Mouse (Mus musculus): ENCODE results near the gene Tbc1d5. TPM values are rescaled to one million over a fixed set of nuclear protein-coding genes. Genes with fewer than 3 reads are reported as not detected.
A peak's percentile ranks its signal among the peaks of the same experiment; 100 is the strongest.

Tbc1d5 gene
- polyA plus RNA-seq, 1 experiment from 2014 or later: 8.6 TPM

DNA sequence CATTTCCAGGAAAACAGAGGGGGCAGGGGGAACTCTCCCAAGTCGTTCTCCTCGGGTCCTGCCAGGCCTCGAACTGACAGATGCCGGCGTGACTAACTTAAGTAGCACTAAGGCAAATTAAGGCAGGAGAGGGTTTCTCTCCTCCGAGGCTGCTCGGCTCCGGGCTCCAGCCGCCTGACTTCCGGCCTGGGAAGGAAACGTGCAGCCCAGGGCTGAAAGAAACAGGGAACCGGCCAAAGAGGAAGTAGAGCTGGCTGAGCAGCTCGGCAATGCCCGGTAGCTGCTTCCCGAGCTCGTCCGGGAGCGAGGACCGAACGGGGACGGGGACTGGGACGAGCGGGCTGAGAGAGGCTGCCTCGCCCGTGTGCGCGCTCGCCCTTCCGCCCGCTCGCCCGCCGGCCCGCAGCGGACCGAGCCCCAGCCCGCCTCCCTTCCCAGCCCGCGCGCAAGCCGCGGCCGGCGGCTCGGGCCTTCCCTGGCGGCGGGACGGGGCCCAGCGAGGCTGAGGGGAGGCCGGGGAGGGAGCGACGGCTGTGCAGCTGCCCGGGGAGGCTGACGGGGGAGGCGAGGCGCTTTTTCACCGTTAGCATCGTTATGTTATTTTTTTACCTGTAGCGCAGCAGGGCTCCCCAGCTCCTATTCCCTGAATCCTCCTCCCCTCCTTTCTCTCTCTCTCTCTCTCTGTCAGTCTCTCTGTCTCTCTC is 509 bp downstream of the Tbc1d5 start:
- Histone ChIP-seq H3K36me3 (replicated peaks) (no peaks in the 10 kb centered on the region), H3K4me2 (peak overlapping the region; percentile 63), H3K4me3 (peak overlapping the region; percentile 91), H3K27me3 (replicated peaks) (no peaks in the 10 kb centered on the region), H3K27ac (peak overlapping the region; percentile 100), H3K4me1 (peaks cover 11% of the 10 kb centered on the region), H3K9me3 (no peaks in the 10 kb centered on the region), H3K9ac (peak overlapping the region; percentile 100)
- under 1% methylated on average over 47 of the region's 59 CpGs for WGBS
- peak; percentile 90 for ATAC-seq (replicated peaks)

- H3K27ac ChIP-seq: peak overlapping the region; percentile 100
- 61% methylated on average over 6 of the region's 6 CpGs for WGBS
- no peaks in the 10 kb centered on the region for H3K36me3 ChIP-seq (replicated peaks)
- no peaks in the 10 kb centered on the region for H3K27me3 ChIP-seq (replicated peaks)
- ATAC-seq (replicated peaks): no peak
- peaks cover 11% of the 10 kb centered on the region for H3K4me1 ChIP-seq
- no peaks in the 10 kb centered on the region for H3K9me3 ChIP-seq
- H3K4me2 ChIP-seq: peak overlapping the region; percentile 63
- peak overlapping the region; percentile 91 for H3K4me3 ChIP-seq
- H3K9ac ChIP-seq: peak overlapping the region; percentile 100; the same call in 1 of the 2 replicates
Observed at GRCm38 (mm10) chr17:51177923-51178322, 1.2 kb downstream of the Tbc1d5 start.

GRCm38 (mm10) chr17:51172332-51172731 is 6.8 kb downstream of the Tbc1d5 start:
- H3K4me3 ChIP-seq: no peak overlapping the region
- no peaks in the 10 kb centered on the region for H3K9me3 ChIP-seq
- no peaks in the 10 kb centered on the region for H3K27me3 ChIP-seq (replicated peaks)
- no peak overlapping the region for H3K27ac ChIP-seq
- H3K36me3 ChIP-seq (replicated peaks): no peaks in the 10 kb centered on the region
- no peak overlapping the region for H3K4me2 ChIP-seq
- no peak for ATAC-seq (replicated peaks)
- no peaks in the 10 kb centered on the region; the same call in 1 of the 2 replicates for H3K4me1 ChIP-seq
- H3K9ac ChIP-seq: no peak overlapping the region
- WGBS: 93% methylated on average over 1 of the region's 1 CpGs

DNA sequence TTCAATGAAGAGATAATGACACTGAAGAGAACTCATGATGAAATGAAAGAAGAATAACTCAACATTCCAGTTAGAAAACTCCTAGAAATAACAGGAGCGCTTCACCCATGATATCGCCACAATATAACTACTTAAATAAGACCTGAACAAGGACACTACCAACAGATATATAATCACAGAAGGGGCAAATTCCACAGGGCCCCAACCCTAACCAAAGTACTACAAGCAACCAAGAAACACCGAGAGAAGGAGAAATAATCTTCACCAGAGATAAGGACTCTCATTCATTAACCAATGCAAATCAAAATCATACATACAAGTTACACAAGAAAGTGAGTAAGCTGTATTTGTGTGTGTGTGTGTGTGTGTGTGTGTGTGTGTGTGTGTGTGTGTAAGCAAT is 7.6 kb downstream of the Tbc1d5 start:
- WGBS: 93% methylated on average over 3 of the region's 3 CpGs
- H3K4me3 ChIP-seq: no peak overlapping the region
- H3K27me3 ChIP-seq (replicated peaks): no peaks in the 10 kb centered on the region
- no peaks in the 10 kb centered on the region for H3K4me1 ChIP-seq
- H3K36me3 ChIP-seq (replicated peaks): no peaks in the 10 kb centered on the region
- H3K9me3 ChIP-seq: no peaks in the 10 kb centered on the region
- ATAC-seq (replicated peaks): no peak
- no peak overlapping the region for H3K4me2 ChIP-seq
- H3K27ac ChIP-seq: no peak overlapping the region
- no peak overlapping the region for H3K9ac ChIP-seq

- H3K4me1 ChIP-seq: no peaks in the 10 kb centered on the region
- H3K9me3 ChIP-seq: no peaks in the 10 kb centered on the region
- no peak overlapping the region for H3K27ac ChIP-seq
- ATAC-seq (replicated peaks): no peak
- no peak overlapping the region for H3K9ac ChIP-seq
- H3K27me3 ChIP-seq (replicated peaks): no peaks in the 10 kb centered on the region
- no peaks in the 10 kb centered on the region for H3K36me3 ChIP-seq (replicated peaks)
- WGBS: 84% methylated on average over 4 of the region's 4 CpGs
- H3K4me3 ChIP-seq: no peak overlapping the region
- no peak overlapping the region for H3K4me2 ChIP-seq
Observed at GRCm38 (mm10) chr17:51169911-51170310, 9.2 kb downstream of the Tbc1d5 start.

GRCm38 (mm10) chr17:51162366-51162765 is 16.8 kb downstream of the Tbc1d5 start:
- no peaks in the 10 kb centered on the region for H3K9me3 ChIP-seq
- no peak overlapping the region for H3K27ac ChIP-seq
- H3K36me3 ChIP-seq (replicated peaks): no peaks in the 10 kb centered on the region
- ATAC-seq (replicated peaks): no peak
- H3K4me3 ChIP-seq: no peak overlapping the region
- no peaks in the 10 kb centered on the region for H3K4me1 ChIP-seq
- no peaks in the 10 kb centered on the region for H3K27me3 ChIP-seq (replicated peaks)
- H3K4me2 ChIP-seq: no peak overlapping the region
- no peak overlapping the region for H3K9ac ChIP-seq

GRCm38 (mm10) chr17:51159261-51159660 is 19.9 kb downstream of the Tbc1d5 start:
- H3K27me3 ChIP-seq (replicated peaks): no peaks in the 10 kb centered on the region
- H3K27ac ChIP-seq: no peak overlapping the region
- no peak overlapping the region for H3K9ac ChIP-seq
- no peak; the same call in 1 of the 2 replicates for ATAC-seq (replicated peaks)
- no peak overlapping the region for H3K4me3 ChIP-seq
- H3K36me3 ChIP-seq (replicated peaks): no peaks in the 10 kb centered on the region
- H3K9me3 ChIP-seq: no peaks in the 10 kb centered on the region
- 89% methylated on average over 5 of the region's 5 CpGs for WGBS
- no peaks in the 10 kb centered on the region for H3K4me1 ChIP-seq
- H3K4me2 ChIP-seq: no peak overlapping the region

DNA sequence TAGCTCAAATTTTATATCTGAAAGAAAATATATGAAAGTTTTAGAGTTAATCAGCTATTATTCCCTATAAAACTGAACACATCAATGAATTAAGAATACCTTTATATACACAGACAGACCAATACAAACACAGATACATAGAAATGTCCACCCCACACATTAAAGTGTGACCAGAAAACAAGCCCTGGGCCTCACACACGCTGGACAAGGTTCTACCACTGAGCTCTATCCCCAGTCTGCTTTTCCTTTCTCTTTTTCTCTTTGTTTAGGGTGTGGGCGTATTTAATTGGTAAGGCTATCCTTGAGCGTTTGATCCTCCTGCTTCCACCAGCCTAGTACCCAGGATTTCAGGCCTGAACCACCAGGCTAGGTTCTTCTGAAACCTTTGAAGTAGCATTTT is 28.2 kb downstream of the Tbc1d5 start:
- Histone ChIP-seq H3K9ac (no peak overlapping the region), H3K4me2 (no peak overlapping the region), H3K4me3 (no peak overlapping the region), H3K27me3 (replicated peaks) (no peaks in the 10 kb centered on the region), H3K36me3 (replicated peaks) (no peaks in the 10 kb centered on the region), H3K9me3 (no peaks in the 10 kb centered on the region), H3K27ac (no peak overlapping the region), H3K4me1 (no peaks in the 10 kb centered on the region)
- WGBS: 33% methylated on average over 3 of the region's 3 CpGs
- no peak for ATAC-seq (replicated peaks)

GRCm38 (mm10) chr17:51144983-51145382 is 34.2 kb downstream of the Tbc1d5 start:
- no peak overlapping the region for H3K4me2 ChIP-seq
- ATAC-seq (replicated peaks): no peak
- no peaks in the 10 kb centered on the region for H3K36me3 ChIP-seq (replicated peaks)
- no peaks in the 10 kb centered on the region for H3K9me3 ChIP-seq
- no peak overlapping the region for H3K27ac ChIP-seq
- H3K27me3 ChIP-seq (replicated peaks): no peaks in the 10 kb centered on the region
- no peak overlapping the region for H3K9ac ChIP-seq
- H3K4me1 ChIP-seq: no peaks in the 10 kb centered on the region
- H3K4me3 ChIP-seq: no peak overlapping the region
- WGBS: 90% methylated on average over 4 of the region's 4 CpGs

DNA sequence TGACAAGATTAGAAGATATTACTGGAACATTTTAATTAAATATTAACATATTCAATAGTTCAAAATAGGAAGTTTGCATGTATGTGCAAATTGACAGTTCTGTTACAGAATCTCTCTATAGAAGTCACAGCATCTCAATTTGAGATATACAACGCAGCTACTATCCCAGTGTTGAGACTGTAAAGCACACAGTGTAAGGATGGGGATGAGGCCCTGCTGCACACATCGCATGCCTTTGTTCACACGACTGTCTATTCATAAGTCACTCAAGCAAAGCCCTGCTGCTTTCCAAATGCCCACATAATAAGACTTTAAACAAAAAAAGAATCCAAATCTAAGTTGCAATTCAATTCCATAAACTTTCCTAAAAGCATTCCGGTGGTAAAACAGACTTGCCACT is 37.1 kb downstream of the Tbc1d5 start:
- Histone ChIP-seq H3K4me2 (no peak overlapping the region), H3K4me3 (no peak overlapping the region), H3K9me3 (no peaks in the 10 kb centered on the region), H3K9ac (no peak overlapping the region), H3K27ac (no peak overlapping the region), H3K27me3 (replicated peaks) (no peaks in the 10 kb centered on the region), H3K4me1 (no peaks in the 10 kb centered on the region), H3K36me3 (replicated peaks) (no peaks in the 10 kb centered on the region)
- peak; percentile 71; the same call in 1 of the 2 replicates for ATAC-seq (replicated peaks)
- 46% methylated on average over 4 of the region's 4 CpGs for WGBS

GRCm38 (mm10) chr17:51111194-51111593 is 68.0 kb downstream of the Tbc1d5 start:
- no peak overlapping the region for H3K9ac ChIP-seq
- no peak overlapping the region for H3K4me2 ChIP-seq
- H3K27ac ChIP-seq: no peak overlapping the region
- peak; percentile 60; the same call in 1 of the 2 replicates for ATAC-seq (replicated peaks)
- no peak overlapping the region for H3K4me3 ChIP-seq
- no peaks in the 10 kb centered on the region for H3K27me3 ChIP-seq (replicated peaks)
- no peaks in the 10 kb centered on the region for H3K9me3 ChIP-seq
- H3K36me3 ChIP-seq (replicated peaks): no peaks in the 10 kb centered on the region
- 56% methylated on average over 2 of the region's 2 CpGs for WGBS
- H3K4me1 ChIP-seq: no peaks in the 10 kb centered on the region

DNA sequence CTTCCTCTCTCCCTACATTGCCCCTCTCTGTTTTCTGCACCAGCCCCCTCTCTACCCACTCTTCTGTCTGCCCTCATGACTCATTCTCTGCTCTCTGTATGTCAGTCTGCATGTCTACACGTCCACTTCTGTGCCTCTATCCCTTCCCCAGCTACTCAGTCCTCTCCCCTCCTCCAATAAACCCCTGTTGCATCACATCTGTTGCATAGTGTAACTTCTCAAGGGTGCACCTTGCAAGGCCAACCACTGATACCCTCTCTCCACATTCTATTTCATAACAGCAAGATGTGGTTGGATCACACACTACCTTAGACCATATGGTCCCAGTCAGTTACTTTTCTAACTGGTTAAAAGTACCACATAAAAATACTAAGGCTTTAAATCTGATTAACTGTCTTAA is 74.9 kb downstream of the Tbc1d5 start:
- WGBS: 81% methylated on average over 1 of the region's 1 CpGs
- Histone ChIP-seq H3K9me3 (no peaks in the 10 kb centered on the region), H3K4me3 (no peak overlapping the region), H3K27ac (no peak overlapping the region), H3K4me1 (no peaks in the 10 kb centered on the region), H3K27me3 (replicated peaks) (no peaks in the 10 kb centered on the region), H3K4me2 (no peak overlapping the region), H3K9ac (no peak overlapping the region), H3K36me3 (replicated peaks) (no peaks in the 10 kb centered on the region)
- ATAC-seq (replicated peaks): no peak

DNA sequence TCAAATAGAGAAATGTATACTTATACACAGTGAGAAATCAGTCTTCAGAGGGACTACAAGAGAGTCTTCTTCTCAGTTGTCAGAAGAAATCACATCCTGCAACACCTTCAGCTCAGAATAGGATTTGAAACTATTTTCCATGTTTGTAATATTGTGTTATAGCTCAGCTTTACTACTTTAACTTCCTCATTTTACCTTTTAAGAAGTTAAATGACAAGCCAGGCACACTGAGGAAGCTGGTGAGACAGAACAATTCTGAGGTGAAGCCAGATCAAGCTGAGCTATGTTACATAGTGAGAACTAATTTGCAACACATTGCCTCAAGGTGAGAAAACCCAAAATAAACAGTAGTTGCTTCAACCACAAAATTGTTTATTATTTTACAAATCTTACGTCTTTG is 135.3 kb downstream of the Tbc1d5 start:
- 80% methylated on average over 1 of the region's 1 CpGs for WGBS
- H3K27me3 ChIP-seq (replicated peaks): no peaks in the 10 kb centered on the region
- H3K4me3 ChIP-seq: no peak overlapping the region
- H3K4me1 ChIP-seq: no peaks in the 10 kb centered on the region
- H3K4me2 ChIP-seq: no peak overlapping the region
- H3K9ac ChIP-seq: no peak overlapping the region
- no peak overlapping the region for H3K27ac ChIP-seq
- no peaks in the 10 kb centered on the region for H3K9me3 ChIP-seq
- H3K36me3 ChIP-seq (replicated peaks): no peaks in the 10 kb centered on the region
- ATAC-seq (replicated peaks): no peak
